Mouse (Mus musculus) left cerebral cortex, adult 18-20 months (tissue): ENCODE results near the gene Zwint. TPM values are rescaled to one million over a fixed set of nuclear protein-coding genes. Genes with fewer than 3 reads are reported as not detected.
A peak's percentile ranks its signal among the peaks of the same experiment; 100 is the strongest.

Source experiments
- DNase-seq, 2 experiments: peaks; one replicate each; pipeline ENCODE4 v3.0.0; 2021 to 2022; ENCODE audit warnings: low spot score in 2 of 2, mixed read lengths in 1 of 2
- long read RNA-seq, 2 experiments: library from polyadenylated mRNA; stranded (forward); transcript quantifications; one replicate each; pipeline ENCODE4 v2.0.0; 2021
- total RNA-seq, 2 experiments: library from RNA; stranded (reverse); gene quantifications; 2 replicates each; pipeline ENCODE4 v1.2.3; 2021

The Zwint gene
- 1,000 to 10,000 TPM in 1 of 2 experiments, 100 to 1,000 TPM in 1; 988 to 1,092 TPM for total RNA-seq
- long read RNA-seq, experiment 1, transcript Zwint-201 (8 exons, 1,834 nt) = major isoform, 1,939 of 2,055 reads
- long read RNA-seq, experiment 1, partial matches to known transcripts = 40 of 2,055 reads
- long read RNA-seq, experiment 1, other reads (novel, unspliced or antisense) = 74 of 2,055 reads
- long read RNA-seq, experiment 2, transcript Zwint-201 (8 exons, 1,834 nt) = major isoform, 1,351 of 1,452 reads
- long read RNA-seq, experiment 2, partial matches to known transcripts = 50 of 1,452 reads
- long read RNA-seq, experiment 2, other reads (novel, unspliced or antisense) = 49 of 1,452 reads

- peak; percentile 97 to 99 for DNase-seq
Observed at GRCm38 (mm10) chr10:72654270-72655016, at the start of gene Zwint. Gene Zwint (plus strand): TSS chr10:72654845.

DNA sequence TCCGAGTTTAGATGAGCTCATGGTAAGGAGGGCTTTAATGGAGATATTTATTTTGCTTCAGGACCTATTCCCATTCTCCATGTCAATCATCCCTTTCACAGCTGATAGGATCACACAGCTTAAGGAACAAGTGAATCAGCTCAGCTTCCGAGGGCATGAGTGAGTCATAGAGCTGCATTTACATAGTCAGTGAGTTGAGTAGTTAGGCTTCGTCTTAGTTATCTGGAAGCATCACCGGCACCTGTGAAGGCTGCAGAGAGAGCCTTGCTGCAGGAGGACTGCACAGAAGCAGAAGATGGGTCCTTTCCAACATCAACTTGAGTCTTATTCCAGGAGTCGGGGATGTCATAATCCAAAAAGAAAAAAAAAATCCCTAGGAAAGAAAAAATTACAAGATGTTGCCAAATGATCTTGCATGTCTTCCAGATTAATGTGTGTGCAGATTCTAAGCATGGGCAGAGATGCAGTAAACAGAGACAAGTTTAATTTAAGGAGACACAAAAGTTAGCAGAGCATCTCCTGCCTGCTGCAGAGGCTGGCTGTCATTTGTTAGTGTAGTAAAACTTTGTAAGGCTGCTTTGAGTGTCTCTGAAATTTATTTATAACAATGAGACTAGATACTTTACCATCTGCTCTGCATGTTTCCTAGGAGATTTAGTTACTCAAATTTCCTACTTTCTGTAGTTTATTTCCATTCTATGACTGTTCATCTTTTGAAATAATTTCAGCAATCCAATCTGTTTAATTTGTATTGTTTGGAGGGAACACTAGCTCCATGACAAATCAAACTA lies 41.3 kb upstream of the Zwint start:
- no peak for DNase-seq

DNA sequence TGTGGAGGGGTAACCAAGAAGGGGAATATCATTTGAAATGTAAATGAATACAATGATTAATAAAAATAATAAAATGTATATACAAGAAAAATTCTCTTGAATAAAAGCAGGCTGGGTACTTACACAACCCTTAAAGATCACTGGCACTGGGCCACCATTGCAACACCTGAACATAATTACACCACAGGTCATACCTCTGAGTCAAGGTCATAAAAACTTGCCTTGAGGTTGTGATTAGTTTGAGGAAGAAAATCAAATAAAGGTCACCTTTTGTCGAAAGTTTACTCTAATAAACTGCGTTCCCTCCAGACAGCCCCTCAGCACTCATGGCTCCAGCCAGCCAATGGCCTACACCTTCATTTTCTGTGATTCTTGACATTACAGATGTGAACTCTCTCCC lies 38.5 kb upstream of the Zwint start:
- DNase-seq = no peak

GRCm38 (mm10) chr10:72620527-72620926 lies 34.1 kb upstream of the Zwint start:
- no peak for DNase-seq

- DNase-seq = no peak
Observed at GRCm38 (mm10) chr10:72623561-72623960, 31.1 kb upstream of the Zwint start.

GRCm38 (mm10) chr10:72634125-72634524 lies 20.5 kb upstream of the Zwint start:
- no peak for DNase-seq

DNA sequence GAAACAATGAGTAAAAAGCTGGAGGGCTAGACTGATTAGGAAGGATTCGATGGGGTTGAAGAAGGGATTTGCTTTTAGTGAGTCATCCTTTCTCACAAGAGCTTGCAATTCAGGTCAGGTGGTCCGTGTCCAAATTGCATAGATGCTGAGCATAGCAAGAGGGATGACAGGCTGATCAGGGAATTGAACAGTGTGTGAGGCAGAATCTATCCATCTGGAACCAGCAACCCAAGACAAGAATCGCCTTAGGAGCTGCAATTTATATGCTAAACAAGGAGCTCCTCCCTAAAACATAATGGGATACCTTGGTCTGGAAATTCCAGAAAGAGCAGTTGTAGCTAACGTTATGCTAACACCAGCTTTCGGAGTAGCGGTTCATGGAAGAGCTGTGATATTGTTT lies 3.8 kb upstream of the Zwint start:
- no peak for DNase-seq

DNA sequence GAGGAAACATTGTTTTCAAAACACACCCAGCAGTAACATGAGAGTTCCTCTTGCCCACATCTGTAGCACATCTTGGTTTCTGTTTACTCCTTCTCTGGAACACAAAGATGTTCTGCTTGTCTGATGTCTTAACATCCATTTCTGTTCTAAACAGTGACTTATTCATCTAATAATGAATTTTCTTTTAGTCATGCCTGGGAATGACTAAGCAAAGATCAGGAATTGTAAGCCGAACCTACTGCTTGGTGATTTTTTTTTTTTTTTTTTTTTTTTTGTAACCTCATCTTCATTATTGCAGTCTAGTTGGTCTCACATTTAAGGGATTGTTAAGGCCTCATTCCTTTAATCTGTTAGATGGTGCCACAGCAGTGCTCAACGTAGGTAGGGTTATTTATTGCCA lies 848 bp upstream of the Zwint start:
- no peak for DNase-seq

DNA sequence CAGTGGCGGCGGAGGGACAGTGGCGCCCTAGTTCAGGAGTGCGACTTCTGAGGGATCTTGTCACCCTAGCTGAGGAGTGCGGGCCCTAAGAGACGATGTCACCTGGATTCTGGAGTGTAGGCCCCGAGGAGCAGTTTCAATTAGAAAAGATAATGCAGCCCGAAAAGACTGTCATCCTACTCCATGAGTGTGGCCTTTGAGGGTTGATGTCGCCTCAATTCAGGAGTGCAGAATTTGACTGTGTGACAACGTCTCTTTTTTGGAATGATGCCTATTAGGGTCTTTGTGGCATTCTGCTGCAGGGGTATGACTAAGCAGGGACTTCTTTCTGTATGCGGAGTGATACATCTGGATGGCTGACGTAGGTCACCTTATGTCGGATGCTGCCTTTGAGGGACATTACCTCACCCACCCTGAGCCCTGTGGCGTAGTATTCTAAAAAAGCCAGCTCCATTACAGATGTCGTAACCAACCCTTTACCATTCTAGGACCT lies 418 bp downstream of the Zwint start:
- DNase-seq = peak; percentile 51 to 53

GRCm38 (mm10) chr10:72659198-72659597 lies 4.6 kb downstream of the Zwint start:
- DNase-seq = no peak

- no peak for DNase-seq
Observed at GRCm38 (mm10) chr10:72660350-72660749, 5.7 kb downstream of the Zwint start.

- DNase-seq = peak; percentile 25 to 49
Observed at GRCm38 (mm10) chr10:72667856-72668255, 13.2 kb downstream of the Zwint start.

DNA sequence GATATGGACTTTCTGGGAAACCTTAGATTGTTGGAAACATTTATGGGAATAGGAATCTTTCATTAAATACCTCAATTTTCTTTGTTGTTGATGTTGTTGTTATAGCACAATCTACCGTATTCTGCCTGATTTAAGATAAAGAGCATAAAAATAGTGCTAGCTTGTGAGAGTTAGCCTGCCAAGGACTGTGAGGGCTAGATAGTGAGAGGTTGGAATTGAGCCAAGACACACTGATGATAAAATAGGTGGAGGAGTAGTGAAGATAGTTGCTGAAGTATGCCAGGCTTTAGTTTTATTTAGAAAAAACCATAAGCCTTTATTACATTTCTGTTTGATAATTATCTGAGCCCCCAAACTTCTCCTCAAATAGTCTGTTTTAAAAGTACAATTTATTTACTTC lies 14.4 kb downstream of the Zwint start:
- no peak for DNase-seq

DNA sequence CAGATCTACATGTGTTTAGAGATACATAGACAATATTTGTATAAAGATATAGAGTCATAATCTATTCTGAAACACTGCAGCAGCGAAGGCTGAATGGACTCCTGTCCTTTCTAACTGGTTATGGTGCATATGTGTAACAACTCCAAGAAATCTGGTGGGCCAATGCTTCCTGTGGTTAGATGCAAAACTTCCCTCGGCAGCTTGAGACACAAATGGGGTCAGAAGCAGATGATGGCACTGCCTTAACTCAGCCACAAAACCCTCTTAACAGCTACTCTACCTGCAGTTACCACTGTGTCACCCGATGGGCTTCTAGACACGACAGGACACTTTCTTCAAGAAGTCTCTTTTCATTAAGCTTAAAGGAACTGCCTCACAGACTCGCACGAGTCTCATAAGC lies 21.3 kb downstream of the Zwint start:
- DNase-seq = no peak

DNA sequence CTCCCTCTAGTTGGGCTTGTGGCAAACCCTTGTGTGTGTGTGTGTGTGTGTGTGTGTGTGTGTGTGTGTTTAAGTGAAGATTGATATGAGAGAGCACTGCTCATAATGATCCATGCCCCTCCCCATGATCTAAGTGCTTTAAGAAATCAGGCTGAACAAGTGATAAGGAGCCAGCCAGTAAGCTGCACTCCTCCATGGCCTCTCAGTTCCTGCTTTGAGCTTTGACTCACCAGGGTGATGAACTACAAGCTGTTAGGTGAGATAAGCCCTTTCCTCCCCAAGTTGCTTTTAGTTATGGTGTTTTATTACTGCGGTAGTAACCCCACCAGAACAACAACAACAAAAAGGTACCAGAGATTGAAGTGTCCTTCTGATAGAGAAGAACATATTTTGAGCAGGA lies 21.9 kb downstream of the Zwint start:
- DNase-seq = no peak

DNA sequence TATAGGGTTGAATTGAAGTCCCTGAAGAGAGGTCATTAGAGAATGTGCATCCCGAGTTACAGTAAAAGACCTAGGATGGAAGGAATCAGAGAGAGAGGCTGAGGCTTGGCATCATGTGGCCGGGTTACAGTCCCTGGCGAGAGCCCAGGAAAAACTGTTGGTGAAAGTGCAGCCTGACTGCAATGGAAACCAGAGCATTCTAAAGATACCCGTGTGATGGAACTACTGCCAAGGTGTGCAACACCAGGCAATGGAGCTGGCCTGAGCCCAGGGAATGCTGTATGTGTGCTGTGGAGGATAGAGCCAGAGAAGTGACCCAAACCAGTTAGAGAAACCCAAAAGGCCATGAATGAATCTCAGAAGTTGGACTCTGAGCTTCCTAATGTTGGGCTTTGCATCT lies 24.4 kb downstream of the Zwint start:
- no peak for DNase-seq

- DNase-seq = no peak
Observed at GRCm38 (mm10) chr10:72701092-72701491, 46.4 kb downstream of the Zwint start.

GRCm38 (mm10) chr10:72713754-72714153 lies 59.1 kb downstream of the Zwint start:
- no peak for DNase-seq
